Mouse (Mus musculus): ENCODE measurements around the gene Itga7. TPM values are rescaled to one million over a fixed set of nuclear protein-coding genes. Genes with fewer than 3 reads are reported as not detected.

Gene Itga7
- 4.2 TPM for polyA plus RNA-seq (2014; fragmentation: Illumina TruSeq; extraction: RNeasy Lipid Tissue Mini Kit (QIAGEN cat#74804); ENCODE audit: low read depth, low replicate concordance)

GRCm38 (mm10) chr10:128933574-128933973, at the start of gene Itga7:
Gene Itga7 (plus strand): TSS chr10:128933818.

GRCm38 (mm10) chr10:128891296-128892094, 42.1 kb upstream of the Itga7 start, which contains the start of gene Gdf11:
Gene Gdf11 (minus strand): TSS chr10:128891718.

GRCm38 (mm10) chr10:128900698-128901097, 32.9 kb upstream of the Itga7 start, which contains the start of gene Cd63:
Gene Cd63 (plus strand): TSS chr10:128900989.

GRCm38 (mm10) chr10:128922822-128923012, 10.9 kb upstream of the Itga7 start, which contains the start of gene Rdh5:
Gene Rdh5 (minus strand): TSS chr10:128922888.

GRCm38 (mm10) chr10:128923935-128924334, 9.7 kb upstream of the Itga7 start, which contains the start of gene Bloc1s1:
Gene Bloc1s1 (minus strand): TSS chr10:128924035.

GRCm38 (mm10) chr10:128960590-128961584, 27.3 kb downstream of the Itga7 start, which contains the start of gene Mettl7b:
Gene Mettl7b (minus strand): TSS chr10:128960988.

GRCm38 (mm10) chr10:128989131-128989530, 55.5 kb downstream of the Itga7 start, which contains the start of gene Olfr9:
Gene Olfr9 (plus strand): TSS chr10:128989431.

Other genes with a start within 250 kb of the Itga7 start
- gene Rab5b, start 237.6 kb upstream of the Itga7 start, polyA plus RNA-seq (2014; fragmentation: Illumina TruSeq; extraction: RNeasy Lipid Tissue Mini Kit (QIAGEN cat#74804); ENCODE audit: low read depth, low replicate concordance), result 100 TPM
- gene Pmel, start 229.6 kb upstream of the Itga7 start, polyA plus RNA-seq (2014; fragmentation: Illumina TruSeq; extraction: RNeasy Lipid Tissue Mini Kit (QIAGEN cat#74804); ENCODE audit: low read depth, low replicate concordance), result not detected
- gene Cdk2, start 228.8 kb upstream of the Itga7 start, polyA plus RNA-seq (2014; fragmentation: Illumina TruSeq; extraction: RNeasy Lipid Tissue Mini Kit (QIAGEN cat#74804); ENCODE audit: low read depth, low replicate concordance), result 21.9 TPM
- gene Dgka, start 189.0 kb upstream of the Itga7 start, polyA plus RNA-seq (2014; fragmentation: Illumina TruSeq; extraction: RNeasy Lipid Tissue Mini Kit (QIAGEN cat#74804); ENCODE audit: low read depth, low replicate concordance), result 76.1 TPM
- gene Pym1, start 185.9 kb upstream of the Itga7 start, polyA plus RNA-seq (2014; fragmentation: Illumina TruSeq; extraction: RNeasy Lipid Tissue Mini Kit (QIAGEN cat#74804); ENCODE audit: low read depth, low replicate concordance), result 0.95 TPM
- gene Mmp19, start 142.9 kb upstream of the Itga7 start, polyA plus RNA-seq (2014; fragmentation: Illumina TruSeq; extraction: RNeasy Lipid Tissue Mini Kit (QIAGEN cat#74804); ENCODE audit: low read depth, low replicate concordance), result 7.0 TPM
- 61.1 TPM for gene Dnajc14, start 129.8 kb upstream of the Itga7 start, polyA plus RNA-seq (2014; fragmentation: Illumina TruSeq; extraction: RNeasy Lipid Tissue Mini Kit (QIAGEN cat#74804); ENCODE audit: low read depth, low replicate concordance)
- gene Tmem198b, start 129.4 kb upstream of the Itga7 start, polyA plus RNA-seq (2014; fragmentation: Illumina TruSeq; extraction: RNeasy Lipid Tissue Mini Kit (QIAGEN cat#74804); ENCODE audit: low read depth, low replicate concordance), result 8.0 TPM
- 258 TPM for gene Sarnp, start 116.5 kb upstream of the Itga7 start, polyA plus RNA-seq (2014; fragmentation: Illumina TruSeq; extraction: RNeasy Lipid Tissue Mini Kit (QIAGEN cat#74804); ENCODE audit: low read depth, low replicate concordance)
- 259 TPM for gene Ormdl2, start 112.2 kb upstream of the Itga7 start, polyA plus RNA-seq (2014; fragmentation: Illumina TruSeq; extraction: RNeasy Lipid Tissue Mini Kit (QIAGEN cat#74804); ENCODE audit: low read depth, low replicate concordance)
- gene Gdf11, start 42.1 kb upstream of the Itga7 start, polyA plus RNA-seq (2014; fragmentation: Illumina TruSeq; extraction: RNeasy Lipid Tissue Mini Kit (QIAGEN cat#74804); ENCODE audit: low read depth, low replicate concordance), result 2.7 TPM
- 777 TPM for gene Cd63, start 32.8 kb upstream of the Itga7 start, polyA plus RNA-seq (2014; fragmentation: Illumina TruSeq; extraction: RNeasy Lipid Tissue Mini Kit (QIAGEN cat#74804); ENCODE audit: low read depth, low replicate concordance)
- 3.9 TPM for gene Rdh5, start 10.9 kb upstream of the Itga7 start, polyA plus RNA-seq (2014; fragmentation: Illumina TruSeq; extraction: RNeasy Lipid Tissue Mini Kit (QIAGEN cat#74804); ENCODE audit: low read depth, low replicate concordance)
- gene Bloc1s1, start 9.8 kb upstream of the Itga7 start, polyA plus RNA-seq (2014; fragmentation: Illumina TruSeq; extraction: RNeasy Lipid Tissue Mini Kit (QIAGEN cat#74804); ENCODE audit: low read depth, low replicate concordance), result not detected
- 20.4 TPM for gene Mettl7b, start 27.2 kb downstream of the Itga7 start, polyA plus RNA-seq (2014; fragmentation: Illumina TruSeq; extraction: RNeasy Lipid Tissue Mini Kit (QIAGEN cat#74804); ENCODE audit: low read depth, low replicate concordance)
- not detected for gene Olfr9, start 55.6 kb downstream of the Itga7 start, polyA plus RNA-seq (2014; fragmentation: Illumina TruSeq; extraction: RNeasy Lipid Tissue Mini Kit (QIAGEN cat#74804); ENCODE audit: low read depth, low replicate concordance)
- gene Olfr763, start 77.0 kb downstream of the Itga7 start, polyA plus RNA-seq (2014; fragmentation: Illumina TruSeq; extraction: RNeasy Lipid Tissue Mini Kit (QIAGEN cat#74804); ENCODE audit: low read depth, low replicate concordance), result not detected
- not detected for gene Olfr764-ps1, start 106.1 kb downstream of the Itga7 start, polyA plus RNA-seq (2014; fragmentation: Illumina TruSeq; extraction: RNeasy Lipid Tissue Mini Kit (QIAGEN cat#74804); ENCODE audit: low read depth, low replicate concordance)
- not detected for gene Olfr765, start 116.2 kb downstream of the Itga7 start, polyA plus RNA-seq (2014; fragmentation: Illumina TruSeq; extraction: RNeasy Lipid Tissue Mini Kit (QIAGEN cat#74804); ENCODE audit: low read depth, low replicate concordance)
- not detected for gene Olfr766-ps1, start 135.2 kb downstream of the Itga7 start, polyA plus RNA-seq (2014; fragmentation: Illumina TruSeq; extraction: RNeasy Lipid Tissue Mini Kit (QIAGEN cat#74804); ENCODE audit: low read depth, low replicate concordance)
- not detected for gene Olfr767, start 149.1 kb downstream of the Itga7 start, polyA plus RNA-seq (2014; fragmentation: Illumina TruSeq; extraction: RNeasy Lipid Tissue Mini Kit (QIAGEN cat#74804); ENCODE audit: low read depth, low replicate concordance)
- not detected for gene Olfr768, start 165.6 kb downstream of the Itga7 start, polyA plus RNA-seq (2014; fragmentation: Illumina TruSeq; extraction: RNeasy Lipid Tissue Mini Kit (QIAGEN cat#74804); ENCODE audit: low read depth, low replicate concordance)
- not detected for gene Olfr769, start 184.0 kb downstream of the Itga7 start, polyA plus RNA-seq (2014; fragmentation: Illumina TruSeq; extraction: RNeasy Lipid Tissue Mini Kit (QIAGEN cat#74804); ENCODE audit: low read depth, low replicate concordance)
- gene Olfr770, start 205.2 kb downstream of the Itga7 start, polyA plus RNA-seq (2014; fragmentation: Illumina TruSeq; extraction: RNeasy Lipid Tissue Mini Kit (QIAGEN cat#74804); ENCODE audit: low read depth, low replicate concordance), result not detected
- not detected for gene Olfr771, start 230.9 kb downstream of the Itga7 start, polyA plus RNA-seq (2014; fragmentation: Illumina TruSeq; extraction: RNeasy Lipid Tissue Mini Kit (QIAGEN cat#74804); ENCODE audit: low read depth, low replicate concordance)
- gene Olfr772, start 244.1 kb downstream of the Itga7 start, polyA plus RNA-seq (2014; fragmentation: Illumina TruSeq; extraction: RNeasy Lipid Tissue Mini Kit (QIAGEN cat#74804); ENCODE audit: low read depth, low replicate concordance), result not detected

All from sigmoid colon, adult 10 weeks (tissue).